Mouse (Mus musculus) CH12.LX (cell line): ENCODE measurements at regions not wholly inside any gene's neighbourhood (a gene's known extent, or its start where the extent isn't known, plus 50 kb on each side); places are given as distances from the start of the nearest gene placed in this dataset.

Experiments used
- CTCF ChIP-seq, 2 experiments: IDR thresholded peaks in 1 of 2; conservative IDR thresholded peaks in 1 of 2; 2 replicates each; pipeline ENCODE4 v1.5.1; 2011 to 2012; ENCODE audit warnings: low read depth in 2 of 2, low read length in 2 of 2, improper control_type of control experiment in 1 of 2, inconsistent platforms in 1 of 2, mild to moderate bottlenecking in 1 of 2, moderate library complexity in 1 of 2
- EP300 ChIP-seq: IDR thresholded peaks from 2 replicates; pipeline ENCODE4 v1.6.1; 2011; ENCODE audit warnings: low read length, improper control_type of control experiment
- HCFC1 ChIP-seq: IDR thresholded peaks from 2 replicates; pipeline ENCODE4 v1.6.1; 2012; ENCODE audit warnings: low read depth, mild to moderate bottlenecking, inconsistent platforms, low read length, improper control_type of control experiment
- IRF4 ChIP-seq: IDR thresholded peaks from 2 replicates; pipeline ENCODE4 v1.6.1; 2014; ENCODE audit warnings: low read depth, mild to moderate bottlenecking, inconsistent platforms, low read length, improper control_type of control experiment
- MAFK ChIP-seq: IDR thresholded peaks from 2 replicates; pipeline ENCODE4 v1.6.1; 2011; ENCODE audit warnings: low read length, improper control_type of control experiment; ENCODE audit not compliant: insufficient replicate concordance
- POLR2A ChIP-seq: IDR thresholded peaks from 2 replicates; pipeline ENCODE4 v1.6.1; 2011; ENCODE audit warnings: low read depth, mild to moderate bottlenecking, improper control_type of control experiment, low read length
- POLR2AphosphoS2 ChIP-seq: IDR thresholded peaks from 2 replicates; pipeline ENCODE4 v1.6.1; 2011; ENCODE audit warnings: low read depth, low read length, improper control_type of control experiment
- SIN3A ChIP-seq: IDR thresholded peaks from 2 replicates; pipeline ENCODE4 v1.6.1; 2012; ENCODE audit warnings: low read length, improper control_type of control experiment, inconsistent platforms
- ZMIZ1 ChIP-seq: IDR thresholded peaks from 2 replicates; pipeline ENCODE4 v1.6.1; 2012; ENCODE audit warnings: low read depth, mild to moderate bottlenecking, inconsistent platforms, low read length, improper control_type of control experiment
- ZNF384 ChIP-seq: IDR thresholded peaks from 2 replicates; pipeline ENCODE4 v1.6.1; 2012; ENCODE audit warnings: low read depth, low read length, improper control_type of control experiment, inconsistent platforms

DNA sequence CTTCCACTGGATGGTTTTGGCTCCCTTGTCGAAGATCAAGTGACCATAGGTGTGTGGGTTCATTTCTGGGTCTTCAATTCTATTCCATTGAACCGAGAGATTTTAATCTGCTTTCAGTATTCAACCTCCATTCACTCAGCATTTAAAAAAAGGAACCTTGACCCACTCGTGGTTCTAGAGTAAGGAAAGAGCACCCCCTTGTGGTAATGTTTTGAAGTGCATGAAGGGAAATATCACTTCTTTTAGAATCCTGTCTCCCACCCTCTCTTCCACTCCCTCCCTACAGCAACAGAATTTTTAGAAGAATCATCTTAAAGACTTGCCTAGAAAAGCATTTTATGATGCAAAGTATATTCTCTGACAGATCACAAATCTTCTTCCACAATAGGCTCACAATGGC, 127.3 kb upstream of the Wdr44 start:
- TF ChIP-seq IRF4 (no peak), CTCF (conservative IDR thresholded peaks at IDR 0.05 in 1 of 2, IDR thresholded peaks at IDR 0.05 in 1 of 2; ENCODE audit: low read depth in 2 of 2, low read length in 2 of 2) (peak in 1 of 2 experiments; percentile 68; a peak in 2 of 4 replicates), ZNF384 (no peak), MAFK (no peak), POLR2A (no peak), SIN3A (no peak), POLR2AphosphoS2 (no peak), HCFC1 (no peak), EP300 (no peak), ZMIZ1 (no peak)
